Mouse (Mus musculus) MEL (cell line): ENCODE measurements at regions not wholly inside any gene's neighbourhood (a gene's known extent, or its start where the extent isn't known, plus 50 kb on each side); places are given as distances from the start of the nearest gene placed in this dataset.

ENCODE experiments used
- DNase-seq: peaks from one replicate; pipeline ENCODE4 v3.0.0; 2011; ENCODE audit warnings: low read depth, low spot score
- H3K27ac ChIP-seq: 2 replicates; pipeline ENCODE4 v1.5.1; 2012; ENCODE audit warnings: low read depth, mild to moderate bottlenecking, control low read depth, low read length, moderate library complexity; ENCODE audit not compliant: control insufficient read depth
- H3K27me3 ChIP-seq, 2 experiments: fragments of 150-350 bp in 1 of 2; sonication (generic) in 1 of 2; 2 replicates each; pipeline ENCODE4 v1.6.1; 2012; ENCODE audit warnings: low read length in 2 of 2, mild to moderate bottlenecking in 2 of 2, improper control_type of control experiment in 1 of 2, moderate library complexity in 1 of 2; ENCODE audit not compliant: insufficient read depth in 2 of 2, control insufficient read depth in 1 of 2
- H3K36me3 ChIP-seq, 2 experiments: 2 replicates each; pipeline ENCODE4 v1.6.1; 2012 to 2014; ENCODE audit warnings: low read length in 2 of 2, improper control_type of control experiment in 1 of 2, inconsistent platforms in 1 of 2, mild to moderate bottlenecking in 1 of 2; ENCODE audit not compliant: insufficient read depth in 2 of 2, control insufficient read depth in 1 of 2
- H3K4me1 ChIP-seq, 2 experiments: fragments of 150-350 bp in 1 of 2; sonication (generic) in 1 of 2; 2 replicates each; pipeline ENCODE4 v1.6.1; 2012; ENCODE audit warnings: low read length in 2 of 2, improper control_type of control experiment in 1 of 2, mild to moderate bottlenecking in 1 of 2; ENCODE audit not compliant: insufficient read depth in 2 of 2, control insufficient read depth in 1 of 2
- H3K4me3 ChIP-seq, 2 experiments: fragments of 150-350 bp in 1 of 2; sonication (generic) in 1 of 2; 2 replicates each; pipeline ENCODE4 v1.5.1; 2012; ENCODE audit warnings: low read depth in 2 of 2, low read length in 2 of 2, mild to moderate bottlenecking in 2 of 2, moderate library complexity in 2 of 2, control low read depth in 1 of 2, improper control_type of control experiment in 1 of 2; ENCODE audit not compliant: control insufficient read depth in 1 of 2, insufficient read depth in 1 of 2
- H3K79me2 ChIP-seq: 2 replicates; pipeline ENCODE4 v1.6.1; 2012; ENCODE audit warnings: mild to moderate bottlenecking, low read length, moderate library complexity; ENCODE audit not compliant: control insufficient read depth, poor library complexity, insufficient read depth
- H3K9ac ChIP-seq: 2 replicates; pipeline ENCODE4 v1.6.1; 2012; ENCODE audit warnings: low read depth, mild to moderate bottlenecking, control low read depth, low read length, moderate library complexity; ENCODE audit not compliant: control insufficient read depth, poor library complexity, severe bottlenecking
- H3K9me3 ChIP-seq: fragments of 150-350 bp; sonication (generic); replicated peaks from 2 replicates; pipeline ENCODE4 v1.6.1; 2012; ENCODE audit warnings: mild to moderate bottlenecking, low read length, improper control_type of control experiment, moderate library complexity; ENCODE audit not compliant: insufficient read depth
- BHLHE40 ChIP-seq: IDR thresholded peaks from 2 replicates; pipeline ENCODE4 v1.6.1; 2012; ENCODE audit warnings: low read depth, mild to moderate bottlenecking, inconsistent platforms, low read length, improper control_type of control experiment, borderline replicate concordance
- CHD1 ChIP-seq: IDR thresholded peaks from 2 replicates; pipeline ENCODE4 v1.6.1; 2012; ENCODE audit warnings: low read depth, mild to moderate bottlenecking, inconsistent platforms, low read length, improper control_type of control experiment
- EP300 ChIP-seq, 2 experiments: IDR thresholded peaks; 2 replicates each; pipeline ENCODE4 v1.6.1; 2011; ENCODE audit warnings: improper control_type of control experiment in 2 of 2, low read length in 2 of 2, low read depth in 1 of 2, mild to moderate bottlenecking in 1 of 2
- GABPA ChIP-seq: IDR thresholded peaks from 2 replicates; pipeline ENCODE4 v1.6.1; 2012; ENCODE audit warnings: low read depth, mild to moderate bottlenecking, inconsistent platforms, low read length, improper control_type of control experiment, moderate library complexity
- GATA1 ChIP-seq: IDR thresholded peaks from 2 replicates; pipeline ENCODE4 v1.6.1; 2011; ENCODE audit warnings: low read depth, low read length, improper control_type of control experiment
- HCFC1 ChIP-seq: IDR thresholded peaks from 2 replicates; pipeline ENCODE4 v1.6.1; 2012; ENCODE audit warnings: low read depth, mild to moderate bottlenecking, inconsistent platforms, low read length, improper control_type of control experiment, moderate library complexity
- JUND ChIP-seq: IDR thresholded peaks from 2 replicates; pipeline ENCODE4 v1.6.1; 2011; ENCODE audit warnings: low read depth, mild to moderate bottlenecking, improper control_type of control experiment, low read length
- KAT2A ChIP-seq: conservative IDR thresholded peaks from 2 replicates; pipeline ENCODE4 v1.6.1; 2012; ENCODE audit warnings: low read depth, low read length, improper control_type of control experiment, inconsistent platforms
- MAFK ChIP-seq: IDR thresholded peaks from 2 replicates; pipeline ENCODE4 v1.6.1; 2011; ENCODE audit warnings: low read depth, mild to moderate bottlenecking, low read length, improper control_type of control experiment, borderline replicate concordance
- MAX ChIP-seq: IDR thresholded peaks from 2 replicates; pipeline ENCODE4 v1.6.1; 2011; ENCODE audit warnings: low read length, improper control_type of control experiment
- MAZ ChIP-seq: IDR thresholded peaks from 2 replicates; pipeline ENCODE4 v1.6.1; 2012; ENCODE audit warnings: low read depth, mild to moderate bottlenecking, inconsistent platforms, low read length, improper control_type of control experiment
- MEF2A ChIP-seq: IDR thresholded peaks from 2 replicates; pipeline ENCODE4 v1.6.1; 2014; ENCODE audit warnings: low read depth, mild to moderate bottlenecking, inconsistent platforms, low read length, improper control_type of control experiment; ENCODE audit not compliant: poor library complexity, insufficient replicate concordance, severe bottlenecking; ENCODE audit errors: extremely low read depth
- MYC ChIP-seq: IDR thresholded peaks from 2 replicates; pipeline ENCODE4 v1.6.1; 2011; ENCODE audit warnings: low read depth, mild to moderate bottlenecking, low read length, improper control_type of control experiment, moderate library complexity
- NRF1 ChIP-seq: IDR thresholded peaks from 2 replicates; pipeline ENCODE4 v1.6.1; 2014; ENCODE audit warnings: low read depth, mild to moderate bottlenecking, inconsistent platforms, low read length, improper control_type of control experiment, moderate library complexity; ENCODE audit not compliant: poor library complexity, insufficient read depth, severe bottlenecking
- POLR2AphosphoS2 ChIP-seq: IDR thresholded peaks from 2 replicates; pipeline ENCODE4 v1.6.1; 2011; ENCODE audit warnings: low read length, improper control_type of control experiment
- SIN3A ChIP-seq: IDR thresholded peaks from 2 replicates; pipeline ENCODE4 v1.6.1; 2012; ENCODE audit warnings: low read length, improper control_type of control experiment, inconsistent platforms
- SMC3 ChIP-seq: IDR thresholded peaks from 2 replicates; pipeline ENCODE4 v1.6.1; 2011; ENCODE audit warnings: low read depth, low read length, improper control_type of control experiment
- TBP ChIP-seq: IDR thresholded peaks from 2 replicates; pipeline ENCODE4 v1.8.0; 2011; ENCODE audit warnings: low read depth, low read length, improper control_type of control experiment
- USF1 ChIP-seq: IDR thresholded peaks from 2 replicates; pipeline ENCODE4 v1.6.1; 2014; ENCODE audit warnings: low read depth, mild to moderate bottlenecking, inconsistent platforms, low read length, improper control_type of control experiment, moderate library complexity
- ZKSCAN1 ChIP-seq: IDR thresholded peaks from 2 replicates; pipeline ENCODE4 v1.6.1; 2012; ENCODE audit warnings: low read depth, mild to moderate bottlenecking, inconsistent platforms, low read length, improper control_type of control experiment, moderate library complexity

DNA sequence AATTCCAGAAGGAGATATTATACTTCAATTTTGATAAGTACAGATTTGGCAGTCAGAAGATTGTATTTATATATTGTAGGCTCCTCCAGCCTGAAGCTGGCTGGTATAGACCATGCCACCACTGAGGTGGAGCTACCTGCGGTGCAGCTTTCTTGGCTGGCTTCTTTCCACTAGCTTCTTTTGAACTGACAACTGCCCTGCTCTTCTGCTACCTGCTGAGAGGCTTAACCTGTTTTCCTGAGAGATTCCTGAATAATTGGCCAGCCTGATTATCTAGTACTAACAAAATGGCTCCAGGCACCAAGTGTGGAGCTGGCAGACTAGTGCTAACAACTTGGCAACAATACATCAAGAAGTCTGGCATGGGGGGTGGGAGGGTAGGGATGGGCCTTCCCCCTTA, 132.0 kb downstream of the 4933402N22Rik start:
- no peaks in the 10 kb centered on the region for H3K27me3 ChIP-seq
- H3K36me3 ChIP-seq: no peaks in the 10 kb centered on the region
- H3K4me1 ChIP-seq: no peaks in the 10 kb centered on the region
- H3K27ac ChIP-seq: no peak overlapping the region
- TF ChIP-seq MYC: no peak
- no peak for TF ChIP-seq EP300 (IDR thresholded peaks at IDR 0.05; ENCODE audit: low read depth in 1 of 2, low read length in 2 of 2)
- TF ChIP-seq BHLHE40: no peak
- TF ChIP-seq GABPA: no peak
- TF ChIP-seq POLR2AphosphoS2: no peak
- TF ChIP-seq MAZ: no peak
- no peak for TF ChIP-seq MAFK
- TF ChIP-seq HCFC1: no peak
- TF ChIP-seq USF1: no peak
- TF ChIP-seq TBP: no peak
- TF ChIP-seq NRF1: no peak
- no peak for TF ChIP-seq GATA1
- TF ChIP-seq JUND: no peak
- no peak for TF ChIP-seq SMC3
- no peak for TF ChIP-seq KAT2A
- no peak overlapping the region for H3K4me3 ChIP-seq
- no peak overlapping the region for H3K9ac ChIP-seq
- no peak for DNase-seq
- H3K79me2 ChIP-seq: no peaks in the 10 kb centered on the region
- H3K9me3 ChIP-seq: no peaks in the 10 kb centered on the region

GRCm38 (mm10) chr5:12080191-12080590, 162.3 kb downstream of the 4933402N22Rik start:
- no peaks in the 10 kb centered on the region for H3K27me3 ChIP-seq
- H3K9ac ChIP-seq: no peak overlapping the region
- DNase-seq: no peak
- no peaks in the 10 kb centered on the region for H3K9me3 ChIP-seq
- H3K27ac ChIP-seq: no peak overlapping the region
- TF ChIP-seq MAX (no peak), ZKSCAN1 (no peak), MYC (no peak), BHLHE40 (no peak), CHD1 (no peak), SIN3A (no peak), MEF2A (no peak), TBP (no peak)
- TF ChIP-seq, all 39 proteins: peak for 0
- H3K4me3 ChIP-seq: no peak overlapping the region
- H3K36me3 ChIP-seq: no peaks in the 10 kb centered on the region
- no peaks in the 10 kb centered on the region for H3K79me2 ChIP-seq
- no peaks in the 10 kb centered on the region for H3K4me1 ChIP-seq
